Mouse (Mus musculus): ENCODE data around the gene Mettl25. TPM values are rescaled to one million over a fixed set of nuclear protein-coding genes. Genes with fewer than 3 reads are reported as not detected.

Gene Mettl25
- total and polyA plus RNA-seq, 2 experiments from 2014 or later: 16.0 to 19.0 TPM

DNA sequence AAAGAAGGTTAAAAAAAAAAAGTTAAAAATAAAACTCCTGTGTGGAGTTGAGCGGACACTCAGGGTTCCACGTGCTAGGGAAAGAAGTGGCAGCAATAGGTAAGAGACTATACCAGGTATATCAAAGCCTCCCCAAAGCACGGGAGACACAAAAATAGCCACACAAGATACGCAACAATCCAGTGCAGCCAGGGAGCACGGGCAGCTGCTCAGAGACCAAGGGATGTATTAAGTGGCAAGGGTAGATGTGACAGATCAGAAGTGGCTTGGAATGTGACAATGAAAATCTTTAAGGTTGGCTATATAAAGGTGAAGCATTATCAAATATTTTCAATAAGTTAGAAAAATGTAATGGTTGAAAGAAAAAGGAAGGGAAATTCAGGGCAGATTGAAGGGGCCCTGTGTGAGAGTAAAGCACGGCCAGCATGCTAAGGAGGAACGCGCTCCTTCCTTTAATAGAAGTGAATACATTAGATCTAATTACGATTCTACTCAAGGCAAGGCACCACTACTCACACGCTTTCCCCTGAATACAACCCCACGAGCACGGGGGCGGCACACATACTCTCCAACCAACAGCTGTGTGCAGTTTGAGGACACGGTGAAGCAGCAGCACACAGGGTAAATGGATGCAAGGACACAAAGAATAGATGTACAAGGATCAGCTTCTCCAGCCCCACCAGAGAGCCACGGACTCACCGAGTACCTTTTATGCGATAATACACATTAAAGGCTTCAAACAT is 52.3 kb downstream of the Mettl25 start:
- peak; percentile 55 for DNase-seq (ENCODE audit: low spot score)
- H3K4me1 ChIP-seq (ENCODE audit: insufficient read depth, low read length): no peaks in the 10 kb centered on the region
- peak overlapping the region; percentile 36; the same call in 1 of the 2 replicates for H3K27ac ChIP-seq
- ATAC-seq: peak; percentile 93
- H3K36me3 ChIP-seq (ENCODE audit: insufficient read depth, low read length): no peaks in the 10 kb centered on the region
- no peak overlapping the region for H3K4me2 ChIP-seq (ENCODE audit: low read depth, low read length)
- H3K9me3 ChIP-seq (ENCODE audit: low read length): no peaks in the 10 kb centered on the region
- WGBS: 57% methylated on average over 17 of the region's 17 CpGs
- H3K9ac ChIP-seq (replicated peaks; ENCODE audit: low read length): no peak overlapping the region
- H3K27me3 ChIP-seq (ENCODE audit: insufficient read depth, low read length): no peaks in the 10 kb centered on the region
- no peak for TF ChIP-seq CTCF (IDR thresholded peaks at IDR 0.05; ENCODE audit: low read depth)
- no peak overlapping the region for H3K4me3 ChIP-seq (ENCODE audit: low read length)

- no peak overlapping the region for H3K4me2 ChIP-seq (ENCODE audit: low read depth, low read length)
- WGBS: 68% methylated on average over 8 of the region's 8 CpGs
- no peak overlapping the region for H3K9ac ChIP-seq (replicated peaks; ENCODE audit: low read length)
- H3K4me1 ChIP-seq (ENCODE audit: insufficient read depth, low read length): no peaks in the 10 kb centered on the region
- no peaks in the 10 kb centered on the region for H3K9me3 ChIP-seq (ENCODE audit: low read length)
- no peaks in the 10 kb centered on the region for H3K27me3 ChIP-seq (ENCODE audit: insufficient read depth, low read length)
- DNase-seq (ENCODE audit: low spot score) (peak; percentile 41), ATAC-seq (no peak)
- no peak for TF ChIP-seq CTCF (IDR thresholded peaks at IDR 0.05; ENCODE audit: low read depth)
- no peak overlapping the region for H3K27ac ChIP-seq
- no peak overlapping the region for H3K4me3 ChIP-seq (ENCODE audit: low read length)
- no peaks in the 10 kb centered on the region; the same call in 1 of the 2 replicates for H3K36me3 ChIP-seq (ENCODE audit: insufficient read depth, low read length)
Observed at GRCm38 (mm10) chr10:105783766-105784165, 57.4 kb downstream of the Mettl25 start.

DNA sequence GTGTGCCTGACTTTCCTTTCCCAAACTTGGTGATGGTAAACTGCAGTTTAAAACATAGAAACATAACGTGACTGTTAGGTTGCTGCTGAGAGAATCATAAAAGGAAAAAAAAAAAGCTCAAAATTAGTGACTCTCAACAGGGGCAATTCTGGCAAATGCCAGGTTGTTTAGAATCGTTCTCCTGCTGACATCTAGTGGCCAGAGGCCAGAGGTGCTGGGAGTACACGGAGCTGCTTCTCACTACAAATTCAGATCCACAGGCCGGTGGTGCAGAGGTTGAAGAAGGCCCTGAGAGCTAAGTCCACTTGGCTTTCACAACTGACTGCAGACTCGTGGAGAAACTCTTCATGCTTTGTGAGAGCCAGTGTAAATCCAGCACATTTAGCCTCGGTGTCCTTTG is 66.8 kb downstream of the Mettl25 start:
- Histone ChIP-seq H3K4me2 (ENCODE audit: low read depth, low read length) (no peak overlapping the region), H3K9me3 (ENCODE audit: low read length) (no peaks in the 10 kb centered on the region), H3K27ac (no peak overlapping the region), H3K9ac (replicated peaks; ENCODE audit: low read length) (no peak overlapping the region), H3K4me3 (ENCODE audit: low read length) (no peak overlapping the region), H3K27me3 (ENCODE audit: insufficient read depth, low read length) (no peaks in the 10 kb centered on the region), H3K36me3 (ENCODE audit: insufficient read depth, low read length) (no peaks in the 10 kb centered on the region), H3K4me1 (ENCODE audit: insufficient read depth, low read length) (no peaks in the 10 kb centered on the region)
- ATAC-seq (peak; percentile 85), DNase-seq (ENCODE audit: low spot score) (peak; percentile 91)
- peak; percentile 87 for TF ChIP-seq CTCF (IDR thresholded peaks at IDR 0.05; ENCODE audit: low read depth)
- 11% methylated on average over 6 of the region's 6 CpGs for WGBS

- 93% methylated on average over 9 of the region's 9 CpGs for WGBS
- Histone ChIP-seq H3K27ac (no peak overlapping the region), H3K4me1 (ENCODE audit: insufficient read depth, low read length) (no peaks in the 10 kb centered on the region), H3K4me2 (ENCODE audit: low read depth, low read length) (no peak overlapping the region), H3K9ac (replicated peaks; ENCODE audit: low read length) (no peak overlapping the region), H3K27me3 (ENCODE audit: insufficient read depth, low read length) (no peaks in the 10 kb centered on the region), H3K4me3 (ENCODE audit: low read length) (no peak overlapping the region), H3K36me3 (ENCODE audit: insufficient read depth, low read length) (no peaks in the 10 kb centered on the region), H3K9me3 (ENCODE audit: low read length) (no peaks in the 10 kb centered on the region)
- ATAC-seq (0 out of 2 replicates have a peak, but pooled peaks have one; percentile 33), DNase-seq (ENCODE audit: low spot score) (no peak)
- TF ChIP-seq CTCF (IDR thresholded peaks at IDR 0.05; ENCODE audit: low read depth): no peak
Observed at GRCm38 (mm10) chr10:105772821-105773302, 68.3 kb downstream of the Mettl25 start.

- Histone ChIP-seq H3K9ac (replicated peaks; ENCODE audit: low read length) (no peak overlapping the region), H3K36me3 (ENCODE audit: insufficient read depth, low read length) (no peaks in the 10 kb centered on the region), H3K4me3 (ENCODE audit: low read length) (no peak overlapping the region), H3K9me3 (ENCODE audit: low read length) (no peaks in the 10 kb centered on the region), H3K4me2 (ENCODE audit: low read depth, low read length) (no peak overlapping the region), H3K27me3 (ENCODE audit: insufficient read depth, low read length) (no peaks in the 10 kb centered on the region), H3K27ac (no peak overlapping the region), H3K4me1 (ENCODE audit: insufficient read depth, low read length) (no peaks in the 10 kb centered on the region)
- no peak for TF ChIP-seq CTCF (IDR thresholded peaks at IDR 0.05; ENCODE audit: low read depth)
- ATAC-seq (no peak), DNase-seq (ENCODE audit: low spot score) (no peak)
- WGBS: 84% methylated on average over 2 of the region's 2 CpGs
Observed at GRCm38 (mm10) chr10:105763959-105764358, 77.2 kb downstream of the Mettl25 start.

GRCm38 (mm10) chr10:105760460-105760859 is 80.7 kb downstream of the Mettl25 start:
- no peak overlapping the region for H3K4me2 ChIP-seq (ENCODE audit: low read depth, low read length)
- no peak overlapping the region for H3K27ac ChIP-seq
- WGBS: 54% methylated on average over 2 of the region's 2 CpGs
- ATAC-seq (no peak), DNase-seq (ENCODE audit: low spot score) (no peak)
- no peak overlapping the region for H3K4me3 ChIP-seq (ENCODE audit: low read length)
- H3K27me3 ChIP-seq (ENCODE audit: insufficient read depth, low read length): no peaks in the 10 kb centered on the region
- no peak overlapping the region for H3K9ac ChIP-seq (replicated peaks; ENCODE audit: low read length)
- H3K4me1 ChIP-seq (ENCODE audit: insufficient read depth, low read length): no peaks in the 10 kb centered on the region
- no peaks in the 10 kb centered on the region for H3K36me3 ChIP-seq (ENCODE audit: insufficient read depth, low read length)
- H3K9me3 ChIP-seq (ENCODE audit: low read length): no peaks in the 10 kb centered on the region
- no peak for TF ChIP-seq CTCF (IDR thresholded peaks at IDR 0.05; ENCODE audit: low read depth)

GRCm38 (mm10) chr10:105760046-105760445 is 81.1 kb downstream of the Mettl25 start:
- no peak for ATAC-seq
- H3K4me2 ChIP-seq (ENCODE audit: low read depth, low read length): no peak overlapping the region
- no peak overlapping the region for H3K9ac ChIP-seq (replicated peaks; ENCODE audit: low read length)
- H3K4me1 ChIP-seq (ENCODE audit: insufficient read depth, low read length): no peaks in the 10 kb centered on the region
- H3K27ac ChIP-seq: no peak overlapping the region
- H3K36me3 ChIP-seq (ENCODE audit: insufficient read depth, low read length): no peaks in the 10 kb centered on the region
- no peak for DNase-seq (ENCODE audit: low spot score)
- WGBS: 68% methylated on average over 7 of the region's 7 CpGs
- no peaks in the 10 kb centered on the region for H3K27me3 ChIP-seq (ENCODE audit: insufficient read depth, low read length)
- TF ChIP-seq CTCF (IDR thresholded peaks at IDR 0.05; ENCODE audit: low read depth): no peak
- no peaks in the 10 kb centered on the region for H3K9me3 ChIP-seq (ENCODE audit: low read length)
- H3K4me3 ChIP-seq (ENCODE audit: low read length): no peak overlapping the region
